In genomic region chr11:101086756-101087681, GRCm38 (mm10) we compare ENCODE assay signal across 8 mouse cellular contexts. TPM values are rescaled to one million over a fixed set of nuclear protein-coding genes. Genes with fewer than 3 reads are reported as not detected.
A peak's percentile ranks its signal among the peaks of the same experiment; 100 is the strongest.
DNase-seq lines count a peak whose midpoint lies in the region; ATAC-seq and TF ChIP-seq lines count a peak whose summit lies in the region.

TSS of gene Mlx (plus strand) at chr11:101087277.

- peak within 1 kb of the TSS; percentile 93 for H3K4me2 ChIP-seq in forebrain, embryonic 14.5 days (ENCODE audit: low read length)
- H3K4me2 ChIP-seq in neural tube, embryonic 15.5 days: peak within 1 kb of the TSS; percentile 89

- no peaks in the 10 kb centered on the region for H3K9me3 ChIP-seq in ES-Bruce4 (replicated peaks; ENCODE audit: control insufficient read depth, insufficient read depth, low read length, poor library complexity, severe bottlenecking)
- no peaks in the 10 kb centered on the region for H3K9me3 ChIP-seq in forebrain, embryonic 14.5 days (replicated peaks; ENCODE audit: control insufficient read depth, low read length)
- H3K9me3 ChIP-seq in neural tube, embryonic 15.5 days (replicated peaks): no peaks in the 10 kb centered on the region

- peak; percentile 97 for DNase-seq in forebrain, embryonic 14.5 days (ENCODE audit: low spot score)
- peak; percentile 86 to 90 for DNase-seq in heart, postnatal 14 days
- peak; percentile 93 for DNase-seq in layer of hippocampus, adult 11-12 months (ENCODE audit: low spot score)
- peak; percentile 92 to 95 for DNase-seq in lung, adult 18-20 months
- peak; percentile 89 for DNase-seq in testis, postnatal 14 days (ENCODE audit: low spot score)

- 2% methylated on average over 52 of the region's 52 CpGs for WGBS in forebrain, embryonic 14.5 days
- WGBS in neural tube, embryonic 15.5 days: under 1% methylated on average over 52 of the region's 52 CpGs

- ATAC-seq in cerebellum, adult (ENCODE audit: insufficient number of reproducible peaks, low FRiP score, low TSS enrichment): peak; percentile 37; the same call in 1 of the 2 replicates
- peak; percentile 84 for ATAC-seq in forebrain, embryonic 14.5 days
- ATAC-seq in neural tube, embryonic 15.5 days (ENCODE audit: low FRiP score): peak; percentile 87

- TF ChIP-seq POLR2A in ES-Bruce4 (IDR thresholded peaks at IDR 0.05; ENCODE audit: insufficient read depth, low read length): peak; percentile 52

- 0 out of 2 replicates have a peak, but pooled peaks have one; percentile 27 for TF ChIP-seq EP300 in ES-Bruce4 (IDR thresholded peaks at IDR 0.05; ENCODE audit: insufficient read depth, low read depth, low read length)

- peaks cover 29% of the 10 kb centered on the region for H3K36me3 ChIP-seq in ES-Bruce4 (ENCODE audit: control insufficient read depth, insufficient read depth, low read length, poor library complexity, severe bottlenecking)
- peaks cover 42% of the 10 kb centered on the region for H3K36me3 ChIP-seq in forebrain, embryonic 14.5 days (ENCODE audit: control insufficient read depth, insufficient read depth, low read length)
- H3K36me3 ChIP-seq in neural tube, embryonic 15.5 days: peaks cover 33% of the 10 kb centered on the region

- intact Hi-C loops in heart, postnatal 14 days (cut with DNase I): no loop called here

- H3K4me1 ChIP-seq in ES-Bruce4 (ENCODE audit: control insufficient read depth, insufficient read depth, low read length): peaks cover 3% of the 10 kb centered on the region
- H3K4me1 ChIP-seq in forebrain, embryonic 14.5 days (ENCODE audit: control insufficient read depth, insufficient read depth, low read length): peaks cover 23% of the 10 kb centered on the region
- H3K4me1 ChIP-seq in neural tube, embryonic 15.5 days: peaks cover 49% of the 10 kb centered on the region

- no peak for TF ChIP-seq CTCF in ES-Bruce4 (IDR thresholded peaks at IDR 0.05; ENCODE audit: low read depth, low read length)

- H3K4me3 ChIP-seq in ES-Bruce4 (ENCODE audit: low read depth, low read length): peak within 1 kb of the TSS; percentile 68
- peak within 1 kb of the TSS; percentile 81 for H3K4me3 ChIP-seq in forebrain, embryonic 14.5 days (ENCODE audit: low read depth, low read length)
- peak within 1 kb of the TSS; percentile 75 for H3K4me3 ChIP-seq in neural tube, embryonic 15.5 days (replicated peaks)

- H3K27ac ChIP-seq in ES-Bruce4 (ENCODE audit: insufficient read depth, low read length): peak within 1 kb of the TSS; percentile 62
- peak within 1 kb of the TSS; percentile 82 for H3K27ac ChIP-seq in forebrain, embryonic 14.5 days (ENCODE audit: low read depth, low read length)
- peak within 1 kb of the TSS; percentile 91 for H3K27ac ChIP-seq in neural tube, embryonic 15.5 days (replicated peaks)

- no peaks in the 10 kb centered on the region for H3K27me3 ChIP-seq in ES-Bruce4 (ENCODE audit: control insufficient read depth, insufficient read depth, low read length, poor library complexity, severe bottlenecking)
- no peaks in the 10 kb centered on the region for H3K27me3 ChIP-seq in forebrain, embryonic 14.5 days (replicated peaks; ENCODE audit: control insufficient read depth, insufficient read depth, low read length)
- H3K27me3 ChIP-seq in neural tube, embryonic 15.5 days (replicated peaks): no peaks in the 10 kb centered on the region

- H3K9ac ChIP-seq in ES-Bruce4 (ENCODE audit: low read depth, poor library complexity, severe bottlenecking): peak within 1 kb of the TSS; percentile 74
- peak within 1 kb of the TSS; percentile 84 for H3K9ac ChIP-seq in forebrain, embryonic 14.5 days (ENCODE audit: low read length)
- peak within 1 kb of the TSS; percentile 78 for H3K9ac ChIP-seq in neural tube, embryonic 15.5 days (replicated peaks)

RNA-seq across cellular contexts. Expression of gene Mlx, which starts in this region (rescaled TPM):
- 40.5 and 44.8 TPM in 2 replicates for polyA plus RNA-seq in ES-Bruce4 (2011; ENCODE audit: insufficient read depth, insufficient read length, low read depth, missing spikeins)
- polyA plus RNA-seq in forebrain, embryonic 14.5 days (2014; fragmentation: Nextera tagmentation; extraction: Ambion mirVana): 100 and 109 TPM in 2 replicates
- 10 to 100 TPM; 17.4 to 17.6 TPM for total RNA-seq in heart, postnatal 14 days (2021)
- 94.2 and 96.6 TPM in 2 replicates for polyA plus RNA-seq in neural tube, embryonic 15.5 days (2015; fragmentation: Nextera tagmentation; extraction: Ambion mirVana)

Comparison
In these comparisons a context has a peak if more than half of its experiments do, and no peak if none do; other contexts are left out.
1. Peak in every context shown above with its lines: DNase-seq, ATAC-seq, H3K4me3 ChIP-seq and H3K27ac ChIP-seq.
2. ATAC-seq: peak in every context shown above with its lines; median percentile 87 in neural tube, embryonic 15.5 days; 84 in forebrain, embryonic 14.5 days; 37 in cerebellum, adult.